Mouse (Mus musculus) c-Kit-positive CD71-negative TER-119-negative erythroid progenitor cells, embryonic 14.5 days (primary cell): ENCODE results near the gene Haghl.
"Not testable (repeated sequence)": the region's sequence is repeated elsewhere in the genome, so short reads cannot be mapped to it uniquely, and the experiment has no call there.

Experiments used
- DNase-seq: peaks from one replicate; pipeline ENCODE4 v3.0.0-alpha.2; 2013; ENCODE audit warnings: low read depth

Gene Haghl

GRCm38 (mm10) chr17:25748238-25748637 lies 37.2 kb downstream of the Haghl start:
- no peak for DNase-seq

GRCm38 (mm10) chr17:25744311-25744710 lies 41.2 kb downstream of the Haghl start:
- no peak for DNase-seq

- DNase-seq, result no peak
Measured at GRCm38 (mm10) chr17:25743831-25744230, 41.6 kb downstream of the Haghl start.

- DNase-seq, result not testable (repeated sequence)
Measured at GRCm38 (mm10) chr17:25741471-25741870, 44.0 kb downstream of the Haghl start.

- no peak for DNase-seq
Measured at GRCm38 (mm10) chr17:25738861-25739260, 46.6 kb downstream of the Haghl start.

GRCm38 (mm10) chr17:25735745-25736144 lies 49.7 kb downstream of the Haghl start, which contains the start of gene Mslnl:
TSS of gene Mslnl (plus strand) at chr17:25736042.
- DNase-seq, result no peak

GRCm38 (mm10) chr17:25735246-25735645 lies 50.2 kb downstream of the Haghl start:
- no peak for DNase-seq

GRCm38 (mm10) chr17:25732082-25732481 lies 53.4 kb downstream of the Haghl start:
- DNase-seq, result peak; percentile 86
